Mouse (Mus musculus) heart, adult 9 months (tissue): ENCODE results near the gene Fes.
A peak's percentile ranks its signal among the peaks of the same experiment; 100 is the strongest.

Source experiments
- DNase-seq, 2 experiments: peaks; one replicate each; pipeline ENCODE4 v3.0.0; 2022; ENCODE audit warnings: low spot score in 2 of 2

Gene Fes

DNA sequence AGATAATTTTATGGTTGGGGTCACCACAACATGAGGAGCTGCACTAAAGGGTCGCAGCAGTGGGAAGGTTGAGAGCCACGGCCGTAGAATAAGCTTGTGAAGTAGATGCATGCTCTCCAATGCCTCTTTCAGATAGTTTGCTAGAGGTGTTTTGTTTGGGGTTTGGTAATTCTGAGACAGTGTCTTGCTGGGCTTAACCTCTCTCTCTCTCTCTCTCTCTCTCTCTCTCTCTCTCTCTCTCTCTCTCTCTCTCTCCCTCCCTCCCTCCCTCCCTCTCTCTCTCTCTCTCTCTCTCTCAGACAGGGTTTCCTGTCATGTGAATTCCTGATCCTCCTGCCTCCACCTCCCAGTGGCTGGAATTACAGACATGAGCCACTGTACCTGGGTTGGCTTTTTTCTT lies 13.0 kb downstream of the Fes start:
- DNase-seq, result no peak

GRCm38 (mm10) chr7:80374280-80374679 lies 13.5 kb downstream of the Fes start:
- no peak for DNase-seq

DNA sequence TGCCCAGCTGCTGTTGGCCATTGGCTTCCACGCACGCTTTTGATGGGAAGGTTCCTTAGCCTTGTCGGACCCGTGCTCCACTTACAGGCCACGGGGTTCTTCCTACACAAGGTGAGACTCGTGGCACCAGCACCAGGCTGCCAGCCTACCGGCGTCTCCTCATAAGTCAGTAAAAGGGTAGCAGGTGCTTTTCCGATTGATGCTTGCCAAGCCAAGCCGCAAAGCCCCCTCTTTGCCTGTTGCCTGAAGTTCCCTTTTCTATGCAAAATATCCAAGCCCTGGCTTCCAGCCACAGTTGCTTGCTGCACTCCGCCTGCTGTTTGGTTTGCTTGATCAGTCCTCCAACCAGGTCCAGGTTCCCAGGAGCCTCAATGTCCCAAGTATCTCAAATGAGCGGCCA lies 13.9 kb downstream of the Fes start:
- no peak for DNase-seq

GRCm38 (mm10) chr7:80373352-80373751 lies 14.4 kb downstream of the Fes start:
- no peak for DNase-seq

DNA sequence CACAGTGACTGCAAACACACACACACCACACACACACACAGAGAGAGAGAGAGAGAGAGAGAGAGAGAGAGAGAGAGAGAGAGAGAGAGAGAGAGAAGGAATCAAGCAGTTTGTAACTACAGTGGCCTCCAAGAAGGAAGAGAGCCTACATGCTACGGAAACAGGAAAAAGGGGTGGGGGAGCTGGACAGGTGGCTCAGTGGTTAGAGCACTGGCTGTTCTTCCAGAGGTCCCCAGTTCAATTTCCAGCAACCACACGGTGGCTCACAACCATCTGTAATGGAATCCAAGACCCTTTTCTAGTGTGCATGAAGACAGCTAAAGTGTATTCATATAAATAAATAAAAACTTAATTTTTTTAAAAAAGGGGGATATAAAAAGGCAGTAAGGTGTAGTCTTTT lies 15.1 kb downstream of the Fes start:
- no peak for DNase-seq

DNA sequence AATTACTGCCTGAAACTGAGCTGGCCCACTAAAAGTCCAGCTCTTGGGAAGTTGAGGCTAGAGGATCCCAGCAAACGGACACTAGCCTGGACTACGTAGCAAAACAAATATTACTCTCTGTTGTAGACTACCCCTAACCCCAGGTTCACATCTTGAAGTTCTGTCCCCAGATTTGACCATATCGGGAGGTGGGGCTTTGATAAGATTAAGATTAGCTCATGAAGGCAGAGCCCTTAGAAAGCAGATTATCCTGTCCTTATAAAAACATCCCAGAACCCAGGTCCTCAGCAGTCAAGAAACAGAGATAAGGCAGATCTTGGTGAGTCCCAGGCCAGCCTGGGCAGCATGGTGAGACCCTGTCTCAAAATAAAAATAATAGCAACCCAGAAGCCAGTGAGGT lies 15.6 kb downstream of the Fes start:
- DNase-seq, result no peak

DNA sequence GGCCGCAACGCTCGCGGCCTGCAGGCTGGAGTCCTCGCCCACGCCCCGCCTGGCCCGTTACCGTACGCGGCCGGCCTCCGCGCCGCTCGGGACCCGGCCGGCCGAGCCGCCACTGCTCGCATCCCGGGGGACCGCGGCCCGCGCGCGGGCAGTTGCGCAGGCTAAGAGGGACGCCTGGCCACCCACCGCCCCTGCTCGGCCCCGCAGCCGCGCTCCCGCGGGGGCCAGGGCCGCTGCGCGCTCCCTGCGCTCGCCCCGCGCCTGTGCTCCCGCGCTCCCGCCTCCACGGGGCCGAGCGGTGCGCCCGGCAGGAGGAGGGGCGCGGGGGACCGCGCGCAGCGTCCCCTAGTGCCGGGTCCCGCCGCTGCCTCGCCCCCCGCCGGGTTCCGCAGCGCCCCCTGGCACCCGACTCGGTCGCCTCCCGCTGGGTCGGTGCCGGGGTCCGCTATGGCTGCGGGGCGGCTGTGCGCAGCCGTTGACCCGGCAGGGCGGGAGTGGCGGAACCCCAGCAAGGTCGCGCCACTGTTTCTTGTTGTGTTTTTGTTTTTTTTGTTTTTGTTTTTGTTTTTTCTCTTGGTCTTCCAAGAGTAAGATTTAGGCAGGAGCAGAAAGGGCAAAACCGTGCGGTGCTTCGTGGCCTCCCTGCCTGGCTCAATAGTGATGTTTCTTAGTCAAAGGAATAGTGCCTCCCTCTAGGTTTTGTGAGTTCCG lies 16.6 kb downstream of the Fes start, which contains the start of gene Man2a2:
Gene Man2a2, minus strand, starts transcription at position 335 of the 711 bp plus-strand sequence.
- peak; percentile 77 to 78 for DNase-seq

GRCm38 (mm10) chr7:80370649-80371040 lies 17.1 kb downstream of the Fes start:
- peak; percentile 76 to 84 for DNase-seq

DNA sequence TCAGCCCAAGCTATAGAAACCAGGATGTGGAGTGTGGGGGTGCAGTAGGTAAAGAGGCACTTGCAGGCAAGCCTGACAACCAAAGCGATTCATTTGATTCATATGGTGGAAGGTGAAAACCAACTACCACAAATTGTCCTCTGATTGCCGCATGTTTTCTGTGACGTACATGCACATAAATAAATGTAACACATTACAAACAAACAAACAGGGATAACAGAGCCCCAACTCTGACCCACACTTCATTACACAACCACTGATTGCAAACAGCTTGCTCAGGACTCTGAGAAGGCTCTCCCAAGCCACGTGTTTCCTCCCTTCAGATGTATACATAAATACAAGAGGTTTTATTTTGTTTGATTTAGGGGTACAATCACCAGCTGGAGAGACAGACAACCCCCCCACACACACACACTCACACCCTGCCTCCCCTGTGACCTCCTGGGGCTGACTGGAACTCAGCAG lies 17.7 kb downstream of the Fes start:
- no peak for DNase-seq

GRCm38 (mm10) chr7:80369461-80369860 lies 18.3 kb downstream of the Fes start:
- DNase-seq, result no peak

GRCm38 (mm10) chr7:80368635-80369421 lies 18.9 kb downstream of the Fes start:
- DNase-seq, result peak; percentile 47 to 48

- DNase-seq, result no peak
Observed at GRCm38 (mm10) chr7:80368009-80368408, 19.7 kb downstream of the Fes start.

GRCm38 (mm10) chr7:80367232-80367631 lies 20.5 kb downstream of the Fes start:
- no peak for DNase-seq

DNA sequence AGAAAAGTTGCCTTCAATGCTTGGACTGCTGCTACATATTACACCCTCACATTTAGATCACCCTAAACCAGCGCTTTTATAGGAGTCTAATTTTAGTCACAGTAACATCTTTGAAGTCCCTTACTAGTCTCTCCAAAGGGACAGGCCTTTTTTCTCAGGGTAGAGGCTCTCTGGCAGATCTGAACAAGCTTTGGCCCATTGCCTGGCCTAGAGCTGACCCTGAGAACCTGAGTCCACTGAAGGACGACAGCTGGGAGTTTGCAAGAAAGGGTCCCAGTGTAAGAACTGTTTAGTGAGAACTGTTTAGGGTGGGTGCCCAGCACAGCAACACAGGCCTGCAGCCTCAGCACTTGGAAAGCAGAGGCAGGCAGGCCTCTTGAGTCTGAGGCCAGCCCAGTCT lies 22.0 kb downstream of the Fes start:
- no peak for DNase-seq

- no peak for DNase-seq
Observed at GRCm38 (mm10) chr7:80360435-80360834, 27.3 kb downstream of the Fes start.

GRCm38 (mm10) chr7:80358039-80358438 lies 29.7 kb downstream of the Fes start:
- DNase-seq, result no peak

DNA sequence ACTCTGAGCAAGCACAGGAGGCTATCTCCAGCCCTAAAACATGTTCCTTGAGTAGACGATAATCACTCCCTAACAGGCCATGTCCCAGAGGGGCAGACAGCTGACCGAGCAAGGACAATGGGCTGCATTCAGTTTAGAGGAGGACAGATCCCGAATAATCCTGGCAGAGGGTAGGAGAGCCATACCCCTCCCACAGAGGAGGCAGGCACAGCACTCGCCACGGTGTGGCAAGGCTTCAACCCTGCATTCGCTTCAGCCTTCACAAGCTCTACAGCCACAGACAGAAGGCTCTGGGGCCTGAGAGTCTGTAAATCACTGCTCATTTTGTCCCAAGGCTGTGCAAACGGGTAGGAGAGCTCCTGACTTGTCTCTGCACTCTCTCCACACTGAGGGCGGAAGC lies 30.6 kb downstream of the Fes start:
- DNase-seq, result no peak

DNA sequence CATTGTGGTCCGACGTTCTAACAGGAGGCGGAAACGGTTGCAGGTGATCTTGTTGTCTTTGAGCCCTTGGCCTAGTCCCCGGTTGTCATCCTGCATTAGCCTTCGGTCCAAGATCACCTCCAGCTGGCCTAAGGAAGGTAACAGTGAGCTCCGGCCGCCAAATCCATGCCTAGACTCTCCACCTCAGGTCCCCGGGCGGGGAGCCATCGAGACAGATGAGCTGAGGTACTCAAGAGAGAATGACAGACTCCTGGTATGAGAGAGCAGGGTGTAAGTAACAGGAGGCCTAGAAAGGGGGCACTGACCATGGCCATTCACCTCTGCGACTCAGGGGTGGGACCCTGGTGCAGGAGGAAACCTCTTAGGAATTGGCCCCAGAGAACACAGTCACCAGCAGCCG lies 31.4 kb downstream of the Fes start:
- DNase-seq, result no peak

- DNase-seq, result no peak
Observed at GRCm38 (mm10) chr7:80352920-80353319, 34.8 kb downstream of the Fes start.

- DNase-seq, result no peak
Observed at GRCm38 (mm10) chr7:80350808-80351207, 36.9 kb downstream of the Fes start.

GRCm38 (mm10) chr7:80347670-80348586 lies 39.8 kb downstream of the Fes start:
- DNase-seq, result no peak

GRCm38 (mm10) chr7:80346830-80347229 lies 40.9 kb downstream of the Fes start:
- no peak for DNase-seq
